Mouse (Mus musculus): ENCODE results near the gene Gtf2a1l.

DNA sequence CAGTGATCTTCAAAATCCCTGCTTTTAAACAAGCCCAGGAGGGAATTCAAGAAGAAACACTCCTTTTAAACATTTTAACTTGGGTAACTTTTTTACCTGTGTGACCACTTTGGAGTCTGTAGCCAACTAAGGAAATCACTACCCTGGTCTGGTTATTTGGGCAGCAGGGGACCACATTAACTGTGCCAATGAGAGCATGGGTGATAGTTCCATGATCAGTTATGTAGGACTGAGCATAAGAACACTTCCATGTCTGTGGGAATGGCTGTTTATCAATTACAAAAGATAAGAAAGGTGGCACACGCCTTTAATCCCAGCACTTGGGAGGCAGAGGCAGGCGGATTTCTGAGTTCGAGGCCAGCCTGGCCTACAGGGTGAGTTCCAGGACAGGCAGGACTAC, 21.3 kb upstream of the Gtf2a1l start:
- TF ChIP-seq CTCF (IDR thresholded peaks at IDR 0.05; ENCODE audit: insufficient read depth, low read length): no peak
- no peak for TF ChIP-seq POLR2A (IDR thresholded peaks at IDR 0.05; ENCODE audit: borderline replicate concordance, extremely low read depth, low read depth, low read length)
